Mouse (Mus musculus) liver, embryonic 15.5 days (tissue): Measurements from ENCODE around the gene Bcl2l10. TPM values are rescaled to one million over a fixed set of nuclear protein-coding genes. Genes with fewer than 3 reads are reported as not detected.

Experiments used
- ATAC-seq: fragments of 200-750 bp; cut with Nextera tagmentation; 2 replicates; pipeline ENCODE4 v1.8.0; 2017; ENCODE audit warnings: moderate number of reproducible peaks, mild to moderate bottlenecking, moderate library complexity; ENCODE audit not compliant: insufficient read depth
- H3K27ac ChIP-seq: fragments of 300-500 bp; sonication (generic); replicated peaks from 2 replicates; pipeline ENCODE4 v1.5.1; 2015; ENCODE audit warnings: mild to moderate bottlenecking, inconsistent platforms
- H3K27me3 ChIP-seq: fragments of 300-500 bp; sonication (generic); 2 replicates; pipeline ENCODE4 v1.6.1; 2015; ENCODE audit warnings: mild to moderate bottlenecking, inconsistent platforms
- H3K36me3 ChIP-seq: fragments of 300-500 bp; sonication (generic); replicated peaks from 2 replicates; pipeline ENCODE4 v1.6.1; 2015; ENCODE audit warnings: moderate library complexity, mild to moderate bottlenecking, inconsistent platforms
- H3K4me1 ChIP-seq: fragments of 300-500 bp; sonication (generic); replicated peaks from 2 replicates; pipeline ENCODE4 v1.6.1; 2015; ENCODE audit warnings: inconsistent platforms
- H3K4me2 ChIP-seq: fragments of 300-500 bp; sonication (generic); 2 replicates; pipeline ENCODE4 v1.6.1; 2015; ENCODE audit warnings: moderate library complexity, mild to moderate bottlenecking, inconsistent platforms
- H3K4me3 ChIP-seq: fragments of 300-500 bp; sonication (generic); replicated peaks from 2 replicates; pipeline ENCODE4 v1.5.1; 2015; ENCODE audit warnings: mild to moderate bottlenecking, inconsistent platforms
- H3K9ac ChIP-seq: fragments of 300-500 bp; sonication (generic); 2 replicates; pipeline ENCODE4 v1.6.1; 2015; ENCODE audit warnings: moderate library complexity, mild to moderate bottlenecking, inconsistent platforms
- H3K9me3 ChIP-seq: fragments of 300-500 bp; sonication (generic); replicated peaks from 2 replicates; pipeline ENCODE4 v1.6.1; 2016; ENCODE audit warnings: inconsistent platforms
- WGBS: fragments of 180-500 bp; shearing (Covaris S2); methylation state at CpG from one replicate; pipeline ENCODE4 v1.1.7; 2015; ENCODE audit warnings: mixed read lengths; ENCODE audit not compliant: insufficient replicate concordance; 5-methylcytosine and 5-hydroxymethylcytosine counted together
- polyA plus RNA-seq: library from polyadenylated mRNA; unstranded; fragments of >200 nt; fragmentation: Nextera tagmentation; extraction: Ambion mirVana; gene quantifications from 2 replicates; pipeline ENCODE4 v1.2.1, GENCODE M21; 2015

Bcl2l10 gene
- polyA plus RNA-seq, 1 experiment from 2014 or later: not detected

DNA sequence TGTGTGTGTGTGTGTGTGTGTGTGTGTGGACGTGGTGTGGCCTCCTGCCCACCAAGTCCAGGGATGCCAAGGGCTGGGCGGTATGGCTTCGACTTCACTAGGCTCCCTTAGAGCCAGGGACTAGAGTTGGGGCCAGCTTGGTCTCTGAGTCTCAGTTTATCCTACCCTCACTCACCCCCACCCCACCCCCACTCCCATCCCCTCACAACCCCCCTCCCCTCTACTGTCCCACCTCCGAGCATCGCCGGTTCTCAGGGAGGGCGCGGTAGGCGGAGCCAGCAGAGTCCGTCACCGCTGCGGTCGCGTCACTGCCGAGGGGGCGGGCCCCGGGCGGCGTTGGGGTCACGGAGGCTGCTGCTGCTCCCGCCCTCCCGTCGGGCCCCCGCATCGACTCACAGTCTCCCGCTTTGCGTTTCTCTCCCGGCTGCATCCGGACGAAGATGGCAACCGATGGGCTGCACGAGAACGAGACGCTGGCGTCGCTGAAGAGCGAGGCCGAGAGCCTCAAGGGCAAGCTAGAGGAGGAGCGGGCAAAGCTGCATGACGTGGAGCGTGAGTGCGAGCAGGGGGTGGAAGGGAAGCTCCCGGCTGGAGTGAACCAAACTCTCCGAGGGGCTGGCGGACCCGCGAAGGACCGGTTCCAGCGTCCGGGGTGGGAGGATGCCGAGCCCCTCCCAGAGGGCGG lies 33.6 kb upstream of the Bcl2l10 start:
- no peaks in the 10 kb centered on the region for H3K36me3 ChIP-seq
- ATAC-seq: peak; percentile 54
- H3K9me3 ChIP-seq: no peaks in the 10 kb centered on the region
- peak overlapping the region; percentile 21; the same call in 1 of the 2 replicates for H3K9ac ChIP-seq
- H3K4me2 ChIP-seq: peak overlapping the region; percentile 90
- H3K4me1 ChIP-seq: peaks cover 12% of the 10 kb centered on the region
- under 1% methylated on average over 52 of the region's 52 CpGs for WGBS
- no peak overlapping the region for H3K27ac ChIP-seq
- peak overlapping the region; percentile 60 for H3K4me3 ChIP-seq
- peaks cover 25% of the 10 kb centered on the region for H3K27me3 ChIP-seq

DNA sequence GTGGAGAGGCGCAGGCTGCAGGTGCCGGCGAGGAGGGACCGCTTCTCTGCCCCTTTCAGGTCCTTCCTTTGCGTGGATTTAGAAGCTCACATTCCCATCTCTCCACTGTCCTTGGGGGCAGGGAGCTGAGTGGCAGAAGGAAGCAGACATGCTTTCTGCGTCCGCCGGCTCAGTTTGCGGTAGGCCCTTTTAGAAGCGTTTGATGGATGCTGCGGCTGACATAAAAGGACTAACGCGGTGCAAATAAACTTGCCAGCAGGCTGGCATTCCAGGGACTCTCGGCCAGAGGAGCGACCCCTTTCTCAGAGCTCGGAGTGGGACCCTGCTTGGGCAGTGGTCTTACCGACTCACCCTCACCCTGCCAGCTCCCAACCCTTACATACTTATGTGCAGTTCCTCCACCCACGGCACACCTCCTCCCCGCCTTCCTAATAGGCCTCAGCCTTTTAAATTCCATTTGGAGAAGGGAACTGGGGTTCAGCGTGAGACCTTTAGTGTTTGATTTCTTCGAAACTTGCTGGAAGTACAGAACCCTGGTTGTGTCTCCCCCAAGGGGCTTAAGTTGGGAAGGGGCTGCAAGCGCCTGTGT lies 32.9 kb upstream of the Bcl2l10 start:
- Histone ChIP-seq H3K4me2 (peak overlapping the region; percentile 90), H3K9me3 (no peaks in the 10 kb centered on the region), H3K9ac (peak overlapping the region; percentile 21; the same call in 1 of the 2 replicates), H3K4me1 (peaks cover 12% of the 10 kb centered on the region), H3K27ac (no peak overlapping the region), H3K4me3 (peak overlapping the region; percentile 60), H3K36me3 (no peaks in the 10 kb centered on the region), H3K27me3 (peaks cover 25% of the 10 kb centered on the region)
- ATAC-seq: no peak
- WGBS: 9% methylated on average over 22 of the region's 22 CpGs

DNA sequence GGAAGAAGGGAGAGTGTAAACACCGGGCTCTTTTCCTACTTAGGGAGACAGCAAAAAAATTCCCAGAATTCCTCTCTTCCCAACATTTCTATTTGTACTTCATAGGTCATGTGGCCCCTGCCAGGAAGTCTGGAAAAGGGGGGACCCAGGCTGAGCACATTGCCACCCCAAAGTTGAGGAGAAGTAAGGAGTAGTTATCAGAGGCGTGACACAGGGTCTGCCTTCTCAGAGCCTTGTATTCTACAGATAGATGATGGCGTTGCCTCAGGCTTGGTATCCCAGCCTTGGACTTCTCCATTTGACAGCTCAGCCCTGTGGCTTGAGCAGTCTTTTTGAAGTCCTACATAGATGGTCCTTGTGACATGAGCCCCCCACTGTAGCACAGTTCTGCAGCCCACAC lies 32.3 kb upstream of the Bcl2l10 start:
- Histone ChIP-seq H3K4me2 (no peak overlapping the region), H3K36me3 (no peaks in the 10 kb centered on the region), H3K4me1 (peaks cover 12% of the 10 kb centered on the region), H3K27ac (no peak overlapping the region), H3K4me3 (no peak overlapping the region), H3K9me3 (no peaks in the 10 kb centered on the region), H3K9ac (no peak overlapping the region), H3K27me3 (peaks cover 25% of the 10 kb centered on the region)
- ATAC-seq: no peak
- 65% methylated on average over 3 of the region's 3 CpGs for WGBS

DNA sequence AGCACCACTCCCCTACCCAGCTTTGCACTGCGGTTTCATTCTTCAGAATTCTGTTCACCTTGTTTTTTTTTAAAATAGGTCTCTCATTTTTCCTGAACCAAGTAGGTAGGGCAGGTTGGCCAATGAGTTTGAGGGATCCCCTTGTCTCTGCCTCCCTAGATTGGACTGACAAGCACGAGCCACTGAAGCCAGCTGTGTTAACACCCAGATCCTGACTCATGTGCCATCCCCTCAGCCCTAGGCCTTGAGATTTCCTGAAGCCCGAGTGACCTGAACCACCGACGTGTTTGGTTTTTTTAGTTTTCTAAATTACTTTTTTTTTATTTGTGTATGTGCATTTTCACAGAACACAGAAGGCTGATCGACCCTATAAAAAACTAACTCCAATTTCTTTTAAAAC lies 30.8 kb upstream of the Bcl2l10 start:
- Histone ChIP-seq H3K9me3 (no peaks in the 10 kb centered on the region), H3K36me3 (no peaks in the 10 kb centered on the region), H3K27me3 (peaks cover 25% of the 10 kb centered on the region), H3K9ac (no peak overlapping the region), H3K4me2 (no peak overlapping the region), H3K27ac (no peak overlapping the region), H3K4me1 (peaks cover 12% of the 10 kb centered on the region), H3K4me3 (no peak overlapping the region)
- WGBS: 62% methylated on average over 6 of the region's 6 CpGs
- ATAC-seq: no peak

DNA sequence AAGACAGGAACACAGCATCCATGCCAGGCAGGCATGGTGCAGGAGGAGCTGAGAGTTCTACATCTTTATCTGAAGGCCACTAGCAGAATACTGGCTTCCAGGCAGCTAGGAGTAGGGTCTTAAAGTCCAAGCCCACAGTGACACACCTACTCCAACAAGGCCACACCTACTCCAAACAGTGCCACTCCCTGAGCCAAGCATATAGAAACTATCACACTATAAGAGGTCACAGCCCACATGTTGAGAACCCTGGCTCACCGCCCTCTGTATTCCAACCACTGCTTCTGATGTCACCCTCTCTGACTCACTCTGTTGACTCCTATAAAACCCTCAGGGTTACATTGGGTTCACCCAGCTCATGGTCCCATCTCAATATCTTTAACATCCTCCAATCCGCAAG lies 29.4 kb upstream of the Bcl2l10 start:
- no peaks in the 10 kb centered on the region for H3K36me3 ChIP-seq
- no peak overlapping the region for H3K4me2 ChIP-seq
- peaks cover 25% of the 10 kb centered on the region for H3K27me3 ChIP-seq
- ATAC-seq: no peak
- 73% methylated on average over 2 of the region's 2 CpGs for WGBS
- H3K27ac ChIP-seq: no peak overlapping the region
- peaks cover 12% of the 10 kb centered on the region for H3K4me1 ChIP-seq
- H3K4me3 ChIP-seq: no peak overlapping the region
- H3K9me3 ChIP-seq: no peaks in the 10 kb centered on the region
- no peak overlapping the region for H3K9ac ChIP-seq

DNA sequence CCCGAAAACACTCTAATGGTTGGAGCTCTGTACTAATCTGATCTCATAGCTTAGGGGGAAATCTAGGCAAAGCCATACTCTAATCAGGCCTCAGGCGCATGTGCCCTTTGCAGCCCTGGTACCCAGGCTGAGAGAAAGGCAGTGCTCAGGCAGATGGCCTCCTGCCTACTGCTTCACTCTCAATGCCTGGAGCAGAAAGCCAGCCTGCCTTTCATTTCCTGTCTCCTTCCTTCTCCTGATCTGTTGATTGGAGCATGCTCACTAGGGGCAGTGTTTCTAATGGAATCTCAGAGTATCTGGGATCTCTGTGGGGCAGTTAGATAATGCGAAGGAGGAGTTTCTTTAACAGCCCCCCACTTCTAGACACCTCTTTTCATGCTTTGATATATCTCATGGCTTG lies 28.2 kb upstream of the Bcl2l10 start:
- Histone ChIP-seq H3K4me2 (no peak overlapping the region), H3K27ac (no peak overlapping the region), H3K27me3 (peaks cover 13% of the 10 kb centered on the region), H3K4me3 (no peak overlapping the region), H3K36me3 (no peaks in the 10 kb centered on the region), H3K9ac (no peak overlapping the region), H3K9me3 (no peaks in the 10 kb centered on the region), H3K4me1 (peaks cover 3% of the 10 kb centered on the region)
- 67% methylated on average over 3 of the region's 3 CpGs for WGBS
- ATAC-seq: no peak

DNA sequence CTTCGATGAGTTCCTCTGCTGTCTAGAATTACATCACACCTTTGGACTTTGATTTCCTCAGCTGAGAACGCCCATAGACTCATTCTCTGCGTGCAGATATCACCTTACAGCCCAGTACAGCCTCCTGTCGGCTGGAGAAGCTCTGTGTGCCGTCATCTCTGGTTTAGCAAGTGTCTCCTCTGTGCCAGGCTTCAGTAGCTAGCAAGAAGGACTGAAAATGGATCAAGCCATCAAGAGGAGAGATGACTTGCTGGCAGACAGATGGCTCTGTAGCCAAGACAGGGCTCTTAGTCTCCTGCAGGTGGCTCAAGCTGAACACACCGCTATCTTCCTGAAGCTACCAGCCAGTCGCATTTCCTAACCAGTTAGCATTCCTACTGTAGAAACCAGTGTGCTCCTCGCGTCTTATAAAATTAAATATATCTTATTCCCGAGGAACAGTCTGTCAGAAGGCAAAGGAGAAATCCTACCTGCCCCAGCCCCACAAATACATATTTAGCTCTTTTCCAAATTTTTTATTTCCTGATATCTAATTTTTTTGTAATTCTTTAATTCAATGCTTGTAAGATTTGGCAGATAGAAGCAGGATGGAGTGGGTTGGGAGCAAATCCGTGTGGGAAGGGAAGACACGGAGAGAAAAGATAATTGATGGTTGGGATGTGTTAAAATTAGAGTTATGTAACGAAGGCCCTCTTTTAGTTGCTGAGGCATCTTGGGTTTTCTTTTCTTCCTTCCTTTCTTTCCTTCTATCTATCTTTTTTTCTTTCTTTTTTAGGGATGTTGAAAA lies 25.3 kb upstream of the Bcl2l10 start:
- H3K9ac ChIP-seq: no peak overlapping the region
- WGBS: 57% methylated on average over 13 of the region's 13 CpGs

DNA sequence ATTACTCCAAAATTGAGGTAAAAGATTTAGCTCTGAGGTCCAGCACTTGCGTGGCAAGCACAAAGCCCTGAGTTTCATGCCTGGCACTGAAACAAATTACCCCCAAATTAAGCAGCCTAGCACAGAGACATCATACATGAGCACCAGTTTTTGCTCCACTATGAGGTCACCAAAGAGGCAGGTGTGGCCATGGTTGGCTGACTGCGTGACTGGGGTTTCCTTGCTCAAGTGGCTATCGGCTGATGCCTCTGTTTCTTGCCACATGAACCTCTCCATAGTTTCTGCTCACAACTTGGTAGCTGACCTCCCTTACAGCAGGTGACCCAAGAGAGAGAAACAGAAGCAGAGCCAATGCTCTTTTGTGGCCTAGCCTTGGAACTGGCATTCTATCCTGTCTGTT lies 19.5 kb upstream of the Bcl2l10 start:
- Histone ChIP-seq H3K27ac (no peak overlapping the region), H3K4me3 (no peak overlapping the region), H3K9ac (no peak overlapping the region), H3K27me3 (no peaks in the 10 kb centered on the region), H3K4me2 (no peak overlapping the region), H3K36me3 (no peaks in the 10 kb centered on the region), H3K9me3 (no peaks in the 10 kb centered on the region), H3K4me1 (no peaks in the 10 kb centered on the region)
- 82% methylated on average over 3 of the region's 3 CpGs for WGBS
- no peak for ATAC-seq

More for the DNA sequence above, 25.3 kb upstream of the Bcl2l10 start:
- Histone ChIP-seq H3K4me2 (no peak overlapping the region), H3K27ac (no peak overlapping the region), H3K27me3 (no peaks in the 10 kb centered on the region), H3K36me3 (no peaks in the 10 kb centered on the region), H3K9me3 (no peaks in the 10 kb centered on the region), H3K4me3 (no peak overlapping the region), H3K4me1 (no peaks in the 10 kb centered on the region)
- ATAC-seq: no peak

DNA sequence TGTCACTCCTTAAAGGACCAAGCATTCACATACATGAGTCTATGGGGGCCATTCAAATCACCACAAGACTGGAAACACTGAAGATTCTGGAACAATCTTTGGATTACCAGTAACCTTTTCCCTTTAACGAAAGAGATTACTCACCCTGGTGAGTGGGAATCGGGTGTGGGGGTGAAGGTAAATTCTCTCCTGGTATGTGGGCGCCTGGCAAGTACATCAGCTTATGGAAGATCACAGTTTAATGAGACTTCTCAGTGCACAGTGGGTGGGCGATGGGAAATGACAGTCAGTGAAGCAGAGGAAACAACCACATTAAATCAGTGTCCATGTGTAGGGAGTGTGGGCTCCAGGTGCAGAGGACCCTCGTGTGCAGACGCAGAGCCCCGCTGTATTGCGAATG lies 16.7 kb upstream of the Bcl2l10 start:
- Histone ChIP-seq H3K27ac (no peak overlapping the region), H3K4me2 (no peak overlapping the region), H3K4me3 (no peak overlapping the region), H3K4me1 (no peaks in the 10 kb centered on the region), H3K9ac (no peak overlapping the region), H3K9me3 (no peaks in the 10 kb centered on the region), H3K36me3 (no peaks in the 10 kb centered on the region), H3K27me3 (no peaks in the 10 kb centered on the region)
- no peak for ATAC-seq
- 77% methylated on average over 8 of the region's 8 CpGs for WGBS

DNA sequence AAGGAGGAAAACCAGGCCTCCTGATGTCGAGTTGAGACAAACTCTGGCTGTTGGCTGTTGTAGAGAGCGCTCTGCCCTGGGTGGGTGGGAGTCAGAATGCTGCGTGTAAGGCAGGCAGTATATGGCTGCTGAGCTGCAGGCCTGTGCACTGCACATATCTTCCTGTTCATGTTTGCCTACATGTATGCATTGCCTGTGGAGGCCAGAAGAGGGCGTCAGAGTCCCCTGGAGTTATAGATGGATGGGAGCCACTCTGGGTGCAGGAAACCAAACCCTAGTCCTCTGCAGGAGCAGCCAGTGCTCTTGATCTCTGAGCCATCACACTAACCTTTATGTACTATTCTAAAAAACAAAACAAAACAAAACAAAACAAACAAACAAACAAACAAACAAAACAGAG lies 13.1 kb upstream of the Bcl2l10 start:
- WGBS: 55% methylated on average over 4 of the region's 4 CpGs
- Histone ChIP-seq H3K27me3 (no peaks in the 10 kb centered on the region), H3K4me3 (no peak overlapping the region), H3K9me3 (no peaks in the 10 kb centered on the region), H3K4me1 (no peaks in the 10 kb centered on the region), H3K4me2 (no peak overlapping the region), H3K36me3 (no peaks in the 10 kb centered on the region), H3K27ac (no peak overlapping the region), H3K9ac (no peak overlapping the region)
- no peak for ATAC-seq

DNA sequence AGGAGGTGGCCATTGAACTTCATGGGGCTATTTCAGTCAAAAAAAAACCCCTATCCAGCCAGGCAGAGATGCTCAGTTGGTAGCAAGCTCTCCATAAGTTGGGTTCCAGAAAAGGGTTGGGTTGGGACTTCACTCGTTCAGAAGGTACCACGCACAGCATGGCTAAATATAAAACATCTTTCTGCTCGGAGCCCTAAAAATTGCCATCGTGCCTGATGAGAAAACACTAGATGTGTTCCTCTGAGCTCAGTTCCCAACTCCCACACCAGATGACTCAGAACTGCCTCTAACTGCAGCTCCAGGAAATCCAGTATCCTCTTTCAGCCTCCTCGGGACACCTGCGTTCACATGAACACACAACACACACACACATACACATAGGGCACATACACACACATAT lies 9.5 kb upstream of the Bcl2l10 start:
- 73% methylated on average over 6 of the region's 6 CpGs for WGBS
- H3K36me3 ChIP-seq: no peaks in the 10 kb centered on the region
- H3K27me3 ChIP-seq: no peaks in the 10 kb centered on the region
- H3K9me3 ChIP-seq: no peaks in the 10 kb centered on the region
- no peak for ATAC-seq
- H3K4me2 ChIP-seq: no peak overlapping the region
- H3K9ac ChIP-seq: no peak overlapping the region
- no peaks in the 10 kb centered on the region for H3K4me1 ChIP-seq
- H3K4me3 ChIP-seq: no peak overlapping the region
- H3K27ac ChIP-seq: no peak overlapping the region
